Mouse (Mus musculus): ENCODE measurements at regions not wholly inside any gene's neighbourhood (a gene's known extent, or its start where the extent isn't known, plus 50 kb on each side); places are given as distances from the start of the nearest gene placed in this dataset.
A peak's percentile ranks its signal among the peaks of the same experiment; 100 is the strongest.

- intact Hi-C loops (cut with DNase I), result no loop called here
- DNase-seq, result no peak
These were observed 216.0 kb downstream of the Lnpk start for GRCm38 (mm10) chr2:74363255-74363654.

GRCm38 (mm10) chr2:74354591-74354990 is 224.6 kb downstream of the Lnpk start:
- no peak for DNase-seq
- intact Hi-C loops (cut with DNase I), result no loop called here

DNA sequence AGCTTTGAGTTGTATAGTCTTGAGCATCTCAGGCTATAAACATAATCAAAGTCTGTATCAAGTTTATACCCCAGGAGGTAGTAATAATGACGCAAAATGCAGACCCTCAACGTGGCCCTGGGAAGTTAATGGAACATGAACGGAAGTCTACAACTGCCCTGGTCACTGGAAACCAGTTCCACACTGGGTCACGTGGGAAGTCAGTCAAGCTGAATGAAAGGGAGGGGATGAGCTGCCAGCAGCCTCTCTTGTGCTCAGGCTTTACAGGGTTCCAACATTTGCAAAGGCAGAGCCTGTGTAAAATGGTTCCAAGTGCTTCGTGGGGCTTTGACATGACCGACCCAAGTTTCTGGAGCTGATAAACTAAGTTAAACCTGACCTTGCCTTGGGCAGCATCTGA is 229.4 kb downstream of the Lnpk start:
- intact Hi-C loops (cut with DNase I), result no loop called here
- no peak for DNase-seq

- no peak for DNase-seq
- intact Hi-C loops (cut with DNase I), result no loop called here
These were observed 272.9 kb downstream of the Lnpk start for GRCm38 (mm10) chr2:74306301-74306700.

DNA sequence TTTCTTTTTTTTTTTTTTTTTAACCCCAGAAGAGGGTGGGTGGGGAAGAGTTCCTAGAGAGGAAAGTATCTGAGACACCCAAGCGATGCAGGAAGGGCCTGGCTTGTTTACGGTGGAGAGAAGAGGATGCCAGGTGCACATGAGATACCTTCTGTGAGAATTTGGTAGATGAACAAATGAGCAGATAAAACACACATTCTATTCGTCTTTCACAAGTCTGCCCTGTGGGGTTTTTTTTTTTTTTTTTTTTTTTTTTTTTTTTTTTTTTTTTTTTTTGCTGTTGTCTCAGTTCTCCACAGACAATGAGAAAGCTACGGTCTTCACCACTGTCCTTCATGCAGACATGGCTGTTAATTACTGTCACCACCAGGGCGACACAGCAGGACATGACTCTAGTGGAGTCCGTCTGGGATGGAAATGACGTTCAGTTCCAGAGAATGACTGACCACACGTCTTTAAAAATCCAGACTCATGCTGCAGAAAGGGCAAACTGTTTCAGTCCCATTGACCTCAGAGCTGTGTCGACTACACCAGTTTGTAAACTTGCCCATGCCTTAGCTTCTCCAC is 278.3 kb downstream of the Lnpk start:
- no peak for DNase-seq
- intact Hi-C loops (cut with DNase I), result loop anchor here (1.0 to 5.0 kb wide), 3 partner anchors 234 to 363 kb away; no protein-coding TSS in a partner anchor

GRCm38 (mm10) chr2:74300366-74300791 is 278.9 kb downstream of the Lnpk start:
- intact Hi-C loops (cut with DNase I), result loop anchor here (1.0 to 5.0 kb wide), 3 partner anchors 233 to 364 kb away; no protein-coding TSS in a partner anchor
- peak; percentile 54 to 71 for DNase-seq

GRCm38 (mm10) chr2:74292641-74293040 is 286.6 kb downstream of the Lnpk start:
- no peak for DNase-seq
- intact Hi-C loops (cut with DNase I), result no loop called here

DNA sequence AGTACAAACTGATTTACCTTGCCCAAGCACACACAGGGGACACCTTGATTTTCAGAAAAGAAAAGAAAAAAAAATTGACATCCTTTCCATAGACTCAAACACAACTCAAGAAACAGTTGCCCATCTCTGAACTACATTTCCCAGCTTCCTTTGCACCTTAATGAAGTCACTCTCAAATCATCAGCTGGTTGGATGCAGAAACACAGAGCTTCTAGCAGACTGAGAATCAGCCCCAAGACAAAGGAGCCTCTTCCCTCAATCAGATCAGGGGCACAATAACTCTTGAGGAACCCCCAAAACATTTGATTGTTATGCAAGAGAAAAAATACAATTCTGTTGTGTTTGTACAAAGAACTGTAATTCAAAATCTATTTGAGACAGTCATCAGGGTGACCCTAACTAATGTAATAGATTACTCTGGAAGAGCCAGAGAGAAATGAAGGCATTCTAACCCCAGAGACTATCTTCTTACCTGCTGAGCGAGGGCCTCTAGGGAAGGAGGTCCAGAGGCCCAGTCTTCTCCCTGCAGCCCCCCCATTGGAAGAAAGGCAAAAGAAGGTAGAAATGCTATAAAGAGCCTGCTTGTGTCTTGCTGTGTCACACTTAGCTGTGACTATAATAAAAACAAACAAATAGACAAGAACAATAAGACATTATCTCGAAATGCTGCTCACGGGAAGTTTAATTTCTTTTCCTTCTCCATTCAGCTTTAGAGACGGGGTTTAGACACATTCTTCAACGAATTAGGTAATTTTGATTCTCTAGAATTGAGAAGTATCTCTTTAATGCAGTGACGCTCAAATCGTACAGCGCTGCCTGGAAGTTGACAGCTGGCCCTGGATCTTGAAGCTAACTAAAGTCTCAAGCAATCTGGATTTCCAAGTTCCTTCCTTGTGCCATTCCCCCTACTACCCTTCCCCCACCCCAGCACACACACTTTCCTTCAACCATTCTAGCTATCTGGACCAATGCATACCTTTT is 287.5 kb downstream of the Lnpk start:
- intact Hi-C loops (cut with DNase I), result no loop called here
- no peak for DNase-seq

GRCm38 (mm10) chr2:74285624-74286023 is 293.6 kb downstream of the Lnpk start:
- intact Hi-C loops (cut with DNase I), result no loop called here
- DNase-seq, result no peak

GRCm38 (mm10) chr2:74264963-74265362 is 314.3 kb downstream of the Lnpk start:
- intact Hi-C loops (cut with DNase I), result no loop called here
- DNase-seq, result no peak

- no peak for DNase-seq
- intact Hi-C loops (cut with DNase I), result no loop called here
These were observed 322.0 kb downstream of the Lnpk start for GRCm38 (mm10) chr2:74257034-74257781.

DNA sequence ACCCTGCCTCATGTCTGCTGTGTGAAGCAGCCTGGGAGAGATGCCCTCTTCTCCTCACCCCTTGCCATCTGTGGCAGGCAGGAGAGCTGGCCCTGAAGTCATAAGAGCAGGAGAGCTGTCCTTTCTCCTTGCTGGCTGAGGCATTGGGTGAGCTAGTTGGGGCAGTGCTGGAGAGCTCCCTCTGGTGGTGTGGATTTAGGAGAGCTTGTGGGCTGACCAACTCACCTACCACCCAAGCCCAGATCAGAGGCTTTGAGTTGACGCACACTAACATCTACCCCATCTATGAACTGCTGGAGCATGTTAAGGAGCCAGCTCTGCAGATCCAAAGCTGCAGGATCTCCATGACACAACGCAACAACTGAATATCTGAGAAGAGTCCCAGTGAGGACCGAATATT is 331.7 kb downstream of the Lnpk start:
- DNase-seq, result no peak
- intact Hi-C loops (cut with DNase I), result loop anchor here (1.0 kb wide), 1 partner anchor 181 kb away; no protein-coding TSS in a partner anchor

DNA sequence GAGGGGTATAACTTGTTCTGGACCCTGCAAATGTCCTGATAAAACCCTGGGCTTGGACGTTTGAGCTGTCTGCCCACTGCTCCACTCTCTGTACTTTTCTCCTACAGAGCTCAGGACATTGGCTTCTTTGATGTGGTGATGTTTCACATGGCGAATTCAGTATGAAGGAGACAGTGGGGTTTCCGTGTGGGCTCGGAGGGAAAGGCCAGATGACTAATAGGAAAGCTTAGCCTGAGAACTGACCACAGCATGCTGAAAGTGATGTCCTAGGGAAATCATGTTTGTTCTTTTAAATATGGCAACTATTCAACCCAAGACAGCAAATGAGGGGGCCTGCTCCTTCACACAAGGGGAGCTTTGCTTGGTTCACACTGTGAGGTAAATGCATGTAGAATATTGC is 332.6 kb downstream of the Lnpk start:
- intact Hi-C loops (cut with DNase I), result loop anchor here (1.0 kb wide), 1 partner anchor 180 kb away; no protein-coding TSS in a partner anchor
- DNase-seq, result no peak

- intact Hi-C loops (cut with DNase I), result no loop called here
- no peak for DNase-seq
These were observed 333.1 kb upstream of the Atp5g3 start for GRCm38 (mm10) chr2:74244203-74244602.

- DNase-seq, result no peak
- intact Hi-C loops (cut with DNase I), result no loop called here
These were observed 332.7 kb upstream of the Atp5g3 start for GRCm38 (mm10) chr2:74243801-74244200.

DNA sequence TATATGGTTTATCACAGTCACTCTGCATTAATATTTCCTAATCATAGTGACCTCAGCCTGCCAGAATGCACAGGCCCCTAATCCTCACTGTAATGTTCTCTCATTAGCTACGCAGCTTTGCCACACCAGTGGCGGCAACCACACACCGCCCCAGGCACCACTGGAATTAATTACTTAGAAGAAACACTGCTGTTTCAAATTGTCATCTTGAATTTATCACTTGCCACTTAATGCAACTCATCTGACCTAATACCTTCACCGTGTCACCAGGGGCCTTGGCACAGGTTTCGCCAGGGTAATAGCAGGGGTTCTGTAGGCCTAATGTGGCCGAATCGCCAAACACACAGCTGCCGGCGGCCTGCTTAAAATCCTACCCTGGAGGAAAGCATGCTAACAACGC is 328.5 kb upstream of the Atp5g3 start:
- no peak for DNase-seq
- intact Hi-C loops (cut with DNase I), result no loop called here

- intact Hi-C loops (cut with DNase I), result no loop called here
- no peak for DNase-seq
These were observed 306.3 kb upstream of the Atp5g3 start for GRCm38 (mm10) chr2:74217437-74217836.

DNA sequence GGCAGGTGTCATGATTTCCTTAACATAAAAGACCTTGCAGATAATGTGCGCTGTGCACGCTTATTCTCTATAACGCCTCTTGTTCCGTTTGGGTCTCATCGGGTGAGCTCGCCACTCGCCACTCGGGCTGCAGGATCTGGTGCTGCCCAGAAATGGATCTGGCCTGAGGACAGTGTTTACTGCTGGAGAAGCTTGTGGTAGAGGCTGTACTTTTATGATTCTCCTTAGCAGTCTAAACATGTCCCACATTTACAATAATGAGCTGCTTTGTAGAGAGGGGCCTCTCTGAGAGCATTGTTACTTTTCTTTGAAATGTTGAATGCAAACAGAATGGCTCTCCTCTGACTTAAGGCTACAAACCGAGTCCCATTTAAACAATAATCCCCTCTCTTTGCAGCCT is 299.1 kb upstream of the Atp5g3 start:
- DNase-seq, result no peak
- intact Hi-C loops (cut with DNase I), result no loop called here

- no peak for DNase-seq
- intact Hi-C loops (cut with DNase I), result no loop called here
These were observed 298.3 kb upstream of the Atp5g3 start for GRCm38 (mm10) chr2:74209421-74209917.

DNA sequence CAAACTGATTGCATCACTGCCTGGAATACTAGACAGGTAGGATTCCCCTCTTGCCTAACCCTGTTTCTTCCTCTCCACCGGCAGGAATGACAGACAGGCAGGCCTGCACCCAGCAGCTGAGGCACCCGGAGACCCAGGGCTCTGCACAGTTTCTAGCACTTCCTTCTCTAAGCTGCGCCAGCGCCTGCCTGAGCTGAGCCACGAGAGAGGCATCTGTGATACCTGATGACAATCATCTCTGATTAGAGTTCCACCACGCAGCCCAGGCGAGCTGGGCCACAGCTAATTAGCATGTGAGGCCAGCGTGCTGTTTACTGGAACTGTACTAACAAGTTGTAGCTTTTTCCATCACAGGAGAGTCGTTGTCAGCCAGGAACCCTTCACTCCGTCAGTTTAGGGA is 296.3 kb upstream of the Atp5g3 start:
- no peak for DNase-seq
- intact Hi-C loops (cut with DNase I), result no loop called here

- intact Hi-C loops (cut with DNase I), result no loop called here
These were observed 291.6 kb upstream of the Atp5g3 start for GRCm38 (mm10) chr2:74202776-74203175.

More at GRCm38 (mm10) chr2:74202776-74203175, 291.6 kb upstream of the Atp5g3 start:
- DNase-seq, result no peak
